Mouse (Mus musculus) hindbrain, embryonic 14.5 days (tissue): ENCODE data around the gene Tmem91. TPM values are rescaled to one million over a fixed set of nuclear protein-coding genes. Genes with fewer than 3 reads are reported as not detected.

Source experiments
- ATAC-seq: fragments of 200-750 bp; cut with Nextera tagmentation; 2 replicates; pipeline ENCODE4 v1.8.0; 2017; ENCODE audit warnings: moderate number of reproducible peaks, mild to moderate bottlenecking, moderate TSS enrichment, moderate library complexity; ENCODE audit not compliant: low FRiP score
- DNase-seq: peaks from one replicate; pipeline ENCODE4 v3.0.0-alpha.2; 2015; ENCODE audit warnings: low spot score
- H3K27ac ChIP-seq: fragments of 300-500 bp; sonication (generic); 2 replicates; pipeline ENCODE4 v1.5.1; 2014; ENCODE audit warnings: mild to moderate bottlenecking, moderate library complexity
- H3K27me3 ChIP-seq: fragments of 300-500 bp; sonication (generic); 2 replicates; pipeline ENCODE4 v1.6.1; 2014; ENCODE audit warnings: mild to moderate bottlenecking, low read length, mixed read lengths; ENCODE audit not compliant: control insufficient read depth, insufficient read depth
- H3K36me3 ChIP-seq: fragments of 300-500 bp; sonication (generic); replicated peaks from 2 replicates; pipeline ENCODE4 v1.6.1; 2014; ENCODE audit not compliant: control insufficient read depth, insufficient read depth
- H3K4me1 ChIP-seq: fragments of 300-500 bp; sonication (generic); replicated peaks from 2 replicates; pipeline ENCODE4 v1.6.1; 2014; ENCODE audit warnings: antibody characterized with exemption, low read length, mixed read lengths; ENCODE audit not compliant: control insufficient read depth, insufficient read depth
- H3K4me2 ChIP-seq: fragments of 300-500 bp; sonication (generic); replicated peaks from 2 replicates; pipeline ENCODE4 v1.6.1; 2014; ENCODE audit warnings: mild to moderate bottlenecking, moderate library complexity
- H3K4me3 ChIP-seq: fragments of 300-500 bp; sonication (generic); replicated peaks from 2 replicates; pipeline ENCODE4 v1.5.1; 2014; ENCODE audit warnings: mild to moderate bottlenecking, low read length
- H3K9ac ChIP-seq: fragments of 300-500 bp; sonication (generic); 2 replicates; pipeline ENCODE4 v1.6.1; 2014
- H3K9me3 ChIP-seq: fragments of 300-500 bp; sonication (generic); 2 replicates; pipeline ENCODE4 v1.6.1; 2016; ENCODE audit warnings: low read length; ENCODE audit not compliant: control insufficient read depth
- WGBS: fragments of 180-500 bp; shearing (Covaris S2); extraction: QIAGEN DNeasy Blood & Tissue Kit; methylation state at CpG from one replicate; pipeline ENCODE4 v1.1.7; 2014; 5-methylcytosine and 5-hydroxymethylcytosine counted together
- polyA plus RNA-seq: library from polyadenylated mRNA; unstranded; fragments of >200 nt; fragmentation: Nextera tagmentation; extraction: Ambion mirVana; gene quantifications from 2 replicates; pipeline ENCODE4 v1.2.1, GENCODE M21; 2014

Tmem91 gene
- polyA plus RNA-seq, 1 experiment from 2014 or later = 54.1 TPM

DNA sequence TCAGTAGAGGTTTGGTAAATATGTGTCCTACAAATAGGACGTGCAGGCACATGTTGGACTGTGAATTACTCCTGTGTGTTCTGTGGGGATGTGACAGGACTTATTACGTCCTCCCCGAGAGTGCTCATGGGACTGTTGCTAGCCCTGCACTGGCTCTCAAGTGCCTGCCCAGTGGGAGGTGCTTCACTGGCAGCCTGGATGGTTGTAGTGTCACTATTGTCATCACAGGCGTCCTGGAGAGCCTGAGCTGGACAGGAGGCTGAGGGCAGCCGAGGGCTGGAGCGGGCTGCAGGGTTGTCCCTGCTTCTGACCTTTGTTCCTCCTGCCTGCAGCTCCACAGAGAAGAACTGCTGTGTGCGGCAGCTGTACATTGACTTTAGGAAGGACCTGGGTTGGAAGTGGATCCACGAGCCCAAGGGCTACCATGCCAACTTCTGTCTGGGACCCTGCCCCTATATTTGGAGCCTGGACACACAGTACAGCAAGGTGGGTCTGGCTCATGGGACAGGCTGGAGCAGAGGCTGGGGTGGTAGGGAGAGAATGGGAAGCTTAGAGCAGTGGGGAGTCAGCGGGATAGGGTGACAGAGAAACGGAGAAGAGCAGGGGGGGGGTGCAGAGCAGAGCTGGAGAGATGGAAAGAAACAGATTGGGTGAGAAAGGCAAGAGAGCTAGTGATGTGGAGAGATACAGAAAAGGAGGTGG, 29.0 kb upstream of the Tmem91 start:
- no peak overlapping the region for H3K27ac ChIP-seq
- peaks cover 17% of the 10 kb centered on the region; the same call in 1 of the 2 replicates for H3K4me1 ChIP-seq
- DNase-seq = no peak
- 0 out of 2 replicates have a peak, but pooled peaks have one; percentile 21 for ATAC-seq
- peak overlapping the region; percentile 53; the same call in 1 of the 2 replicates for H3K9ac ChIP-seq
- 0 out of 2 replicates have a peak, but pooled peaks cover 10% of the 10 kb centered on the region for H3K27me3 ChIP-seq
- H3K9me3 ChIP-seq = no peaks in the 10 kb centered on the region
- 21% methylated on average over 10 of the region's 10 CpGs for WGBS
- H3K4me3 ChIP-seq = peak overlapping the region; percentile 28
- H3K36me3 ChIP-seq = no peaks in the 10 kb centered on the region
- H3K4me2 ChIP-seq = peak overlapping the region; percentile 66

DNA sequence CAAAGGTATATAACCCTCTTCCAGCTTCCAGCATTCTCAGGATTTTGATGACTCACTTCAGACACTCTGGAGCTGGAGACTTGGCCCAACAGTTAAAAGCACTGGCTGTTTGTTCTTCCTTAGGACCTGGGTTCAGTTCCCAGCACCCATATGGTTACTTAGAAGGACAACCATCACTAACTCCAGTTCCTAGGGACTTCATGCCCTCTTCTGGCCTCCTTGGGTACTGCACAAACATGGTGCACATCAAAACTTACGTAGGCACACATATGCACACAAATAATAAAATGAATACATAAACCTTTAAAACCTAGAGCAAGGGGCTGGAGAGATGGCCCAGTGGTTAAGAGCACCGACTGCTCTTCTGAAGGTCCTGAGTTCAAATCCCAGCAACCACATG, 27.4 kb upstream of the Tmem91 start:
- ATAC-seq (no peak), DNase-seq (no peak)
- Histone ChIP-seq H3K4me2 (no peak overlapping the region), H3K4me3 (no peak overlapping the region), H3K27me3 (0 out of 2 replicates have a peak, but pooled peaks cover 10% of the 10 kb centered on the region), H3K9me3 (no peaks in the 10 kb centered on the region), H3K36me3 (no peaks in the 10 kb centered on the region), H3K27ac (no peak overlapping the region), H3K4me1 (peaks cover 17% of the 10 kb centered on the region; the same call in 1 of the 2 replicates), H3K9ac (no peak overlapping the region)
- WGBS = 98% methylated on average over 2 of the region's 2 CpGs

DNA sequence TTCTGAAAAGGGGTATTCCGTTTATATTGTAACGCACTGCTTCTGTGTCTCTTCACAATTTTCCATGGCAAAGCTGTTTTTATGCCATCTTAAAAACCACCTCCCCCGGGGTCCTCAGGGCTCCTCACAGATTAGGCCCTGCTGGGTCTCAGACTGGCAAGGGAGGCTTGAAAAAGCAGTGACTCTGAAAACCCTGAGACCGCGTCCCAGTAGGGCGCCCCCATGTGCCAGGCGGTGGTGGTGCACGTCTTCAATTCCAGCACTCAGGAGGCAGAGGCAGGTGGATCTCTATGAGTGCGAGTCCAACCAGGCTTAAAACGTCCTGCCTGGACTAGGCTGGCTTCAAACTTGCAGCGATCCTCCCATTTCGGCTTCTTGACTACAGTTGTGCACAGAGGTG, 25.8 kb upstream of the Tmem91 start:
- Histone ChIP-seq H3K27me3 (0 out of 2 replicates have a peak, but pooled peaks cover 10% of the 10 kb centered on the region), H3K9me3 (no peaks in the 10 kb centered on the region), H3K27ac (no peak overlapping the region), H3K4me3 (no peak overlapping the region), H3K36me3 (no peaks in the 10 kb centered on the region), H3K9ac (no peak overlapping the region), H3K4me1 (peaks cover 17% of the 10 kb centered on the region; the same call in 1 of the 2 replicates), H3K4me2 (no peak overlapping the region)
- 79% methylated on average over 12 of the region's 12 CpGs for WGBS
- DNase-seq (no peak), ATAC-seq (no peak)

DNA sequence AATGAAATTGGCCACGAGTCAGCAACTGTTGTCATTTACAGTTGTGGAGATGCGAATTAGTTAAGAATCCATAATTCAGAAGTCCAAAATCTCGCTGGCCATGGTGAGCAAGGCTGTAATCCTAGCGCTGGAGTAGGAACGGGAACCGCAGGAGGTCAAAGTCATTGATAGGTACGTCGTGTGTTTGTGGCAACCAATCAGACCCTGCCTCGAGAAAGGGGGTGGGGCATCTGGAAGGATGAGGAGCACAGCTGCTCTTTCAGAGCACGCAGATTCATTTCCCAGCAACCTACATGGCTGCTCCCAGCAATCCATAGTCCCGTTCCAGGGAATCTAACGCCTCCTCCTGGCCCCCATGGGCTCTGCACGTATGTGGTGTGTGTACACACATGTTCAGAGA, 24.9 kb upstream of the Tmem91 start:
- DNase-seq = no peak
- Histone ChIP-seq H3K4me2 (no peak overlapping the region), H3K4me3 (no peak overlapping the region), H3K36me3 (no peaks in the 10 kb centered on the region), H3K9me3 (no peaks in the 10 kb centered on the region), H3K4me1 (peaks cover 10% of the 10 kb centered on the region; the same call in 1 of the 2 replicates), H3K9ac (no peak overlapping the region), H3K27ac (no peak overlapping the region), H3K27me3 (0 out of 2 replicates have a peak, but pooled peaks cover 10% of the 10 kb centered on the region)
- ATAC-seq = no peak
- 55% methylated on average over 13 of the region's 13 CpGs for WGBS

DNA sequence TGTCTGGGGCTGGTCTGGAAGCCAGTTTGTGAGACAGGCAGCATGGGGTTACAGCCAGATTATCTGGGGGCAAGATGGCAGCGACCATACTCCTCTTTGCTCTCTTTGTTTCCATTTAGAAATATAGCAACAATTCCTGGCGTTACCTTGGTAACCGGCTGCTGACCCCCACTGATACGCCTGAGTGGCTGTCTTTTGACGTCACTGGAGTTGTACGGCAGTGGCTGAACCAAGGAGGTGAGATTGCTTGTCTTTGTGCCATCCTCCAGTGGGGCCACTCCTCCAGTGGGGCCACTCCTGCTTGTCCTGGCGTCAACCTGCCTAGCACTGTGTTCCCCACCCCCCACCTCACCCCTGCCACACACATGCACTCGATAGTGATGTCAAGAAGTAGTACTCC, 19.1 kb upstream of the Tmem91 start:
- no peaks in the 10 kb centered on the region for H3K36me3 ChIP-seq
- no peak overlapping the region for H3K4me2 ChIP-seq
- no peak overlapping the region for H3K9ac ChIP-seq
- no peaks in the 10 kb centered on the region for H3K4me1 ChIP-seq
- H3K27me3 ChIP-seq = peaks cover 32% of the 10 kb centered on the region
- ATAC-seq (no peak), DNase-seq (no peak)
- WGBS = 43% methylated on average over 8 of the region's 8 CpGs
- H3K9me3 ChIP-seq = no peaks in the 10 kb centered on the region
- no peak overlapping the region for H3K27ac ChIP-seq
- no peak overlapping the region for H3K4me3 ChIP-seq

DNA sequence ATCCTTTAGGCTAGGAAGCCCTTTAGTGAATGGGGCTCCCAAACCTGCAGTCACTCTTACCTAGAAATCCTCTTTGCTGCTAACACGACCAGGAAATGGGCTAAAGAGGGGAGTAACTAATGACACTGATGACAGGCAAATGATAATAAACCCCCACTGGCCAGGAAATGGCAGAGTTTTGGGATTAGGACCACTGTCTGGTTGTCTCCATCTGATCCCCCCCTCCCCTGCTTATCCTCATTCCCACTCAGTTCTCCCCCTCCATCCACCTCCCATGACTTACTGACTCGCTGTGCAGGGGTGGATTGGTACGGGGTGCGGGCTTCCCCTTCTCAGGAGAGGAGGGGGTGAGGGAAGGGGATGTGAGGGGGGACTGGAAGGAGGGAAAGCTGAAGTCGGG, 15.1 kb upstream of the Tmem91 start:
- H3K27ac ChIP-seq = no peak overlapping the region
- ATAC-seq = no peak
- H3K9me3 ChIP-seq = no peaks in the 10 kb centered on the region
- 39% methylated on average over 5 of the region's 5 CpGs for WGBS
- H3K27me3 ChIP-seq = peaks cover 71% of the 10 kb centered on the region
- peak overlapping the region; percentile 50; the same call in 1 of the 2 replicates for H3K4me2 ChIP-seq
- H3K36me3 ChIP-seq = no peaks in the 10 kb centered on the region
- no peak for DNase-seq
- peaks cover 10% of the 10 kb centered on the region; the same call in 1 of the 2 replicates for H3K4me1 ChIP-seq
- H3K4me3 ChIP-seq = no peak overlapping the region
- no peak overlapping the region for H3K9ac ChIP-seq

DNA sequence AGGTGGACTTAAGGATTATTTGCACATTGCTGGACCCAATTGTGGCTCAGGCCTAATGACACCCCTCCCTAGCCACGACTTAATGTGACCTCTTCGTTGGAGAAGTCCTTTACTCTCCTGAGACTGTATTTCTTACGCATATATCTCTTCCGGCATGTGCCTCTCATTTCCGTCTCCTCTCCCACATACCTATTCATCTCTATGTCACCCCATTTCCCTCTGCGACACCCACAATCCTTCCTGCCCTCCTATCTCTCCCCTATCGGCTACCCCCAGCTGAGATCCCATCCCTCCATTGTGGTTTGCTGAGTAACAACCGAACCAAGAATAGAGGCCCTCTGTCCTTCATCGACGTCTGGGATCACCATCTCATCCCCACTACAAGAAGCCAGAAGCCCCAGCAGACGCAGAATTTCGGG, 14.6 kb upstream of the Tmem91 start:
- ATAC-seq (no peak), DNase-seq (no peak)
- H3K9ac ChIP-seq = no peak overlapping the region
- peak overlapping the region; percentile 33 for H3K4me3 ChIP-seq
- H3K27me3 ChIP-seq = peaks cover 71% of the 10 kb centered on the region
- no peaks in the 10 kb centered on the region for H3K9me3 ChIP-seq
- peaks cover 10% of the 10 kb centered on the region; the same call in 1 of the 2 replicates for H3K4me1 ChIP-seq
- 15% methylated on average over 12 of the region's 12 CpGs for WGBS
- H3K4me2 ChIP-seq = peak overlapping the region; percentile 50
- no peaks in the 10 kb centered on the region for H3K36me3 ChIP-seq
- H3K27ac ChIP-seq = no peak overlapping the region

DNA sequence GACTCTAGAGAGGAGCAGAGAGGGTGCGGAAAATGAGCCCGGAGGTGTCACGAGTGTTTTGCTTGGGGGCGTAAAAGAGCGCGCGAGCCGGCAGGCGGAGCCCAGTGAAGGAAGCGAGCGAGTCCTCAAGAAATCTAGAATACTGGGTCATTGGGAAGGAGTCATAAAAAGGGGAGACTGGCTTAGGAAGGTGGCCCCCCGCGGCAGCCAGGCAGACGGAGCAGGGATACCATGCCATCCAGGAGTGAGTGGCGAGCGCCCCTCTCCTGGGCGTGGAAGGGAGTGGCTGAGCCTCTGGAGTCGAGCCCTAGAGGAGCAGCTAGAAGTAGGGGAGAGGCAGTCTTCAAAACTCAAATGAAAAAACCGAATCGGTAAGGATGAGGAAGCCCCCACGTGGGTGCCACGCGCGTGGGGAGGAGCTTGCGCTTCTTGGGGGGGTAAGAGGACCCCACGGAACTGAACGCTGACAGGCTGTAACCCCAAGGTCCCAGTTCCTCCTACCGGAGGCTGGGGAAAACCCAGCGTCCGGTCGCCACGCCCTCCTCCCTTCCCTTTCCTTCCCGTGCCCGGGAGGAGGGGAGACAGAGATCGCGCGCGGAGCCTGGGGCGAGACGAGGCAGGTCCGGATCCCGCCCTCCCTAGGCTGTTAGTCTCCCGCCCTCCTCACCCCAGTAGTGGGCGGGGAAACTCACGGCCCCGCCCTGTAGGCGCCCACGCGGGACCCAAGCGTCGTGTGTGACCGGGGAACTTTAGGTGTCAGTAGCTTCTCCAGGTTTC, 14.0 kb upstream of the Tmem91 start:
- no peaks in the 10 kb centered on the region for H3K9me3 ChIP-seq
- WGBS = 1% methylated on average over 45 of the region's 52 CpGs
- ATAC-seq = peak; percentile 16; the same call in 1 of the 2 replicates
- peaks cover 71% of the 10 kb centered on the region for H3K27me3 ChIP-seq
- peak overlapping the region; percentile 16; the same call in 1 of the 2 replicates for H3K9ac ChIP-seq
- no peaks in the 10 kb centered on the region for H3K36me3 ChIP-seq
- DNase-seq = no peak
- H3K4me2 ChIP-seq = peak overlapping the region; percentile 50
- no peak overlapping the region for H3K27ac ChIP-seq
- peaks cover 10% of the 10 kb centered on the region; the same call in 1 of the 2 replicates for H3K4me1 ChIP-seq
- peak overlapping the region; percentile 33 for H3K4me3 ChIP-seq

DNA sequence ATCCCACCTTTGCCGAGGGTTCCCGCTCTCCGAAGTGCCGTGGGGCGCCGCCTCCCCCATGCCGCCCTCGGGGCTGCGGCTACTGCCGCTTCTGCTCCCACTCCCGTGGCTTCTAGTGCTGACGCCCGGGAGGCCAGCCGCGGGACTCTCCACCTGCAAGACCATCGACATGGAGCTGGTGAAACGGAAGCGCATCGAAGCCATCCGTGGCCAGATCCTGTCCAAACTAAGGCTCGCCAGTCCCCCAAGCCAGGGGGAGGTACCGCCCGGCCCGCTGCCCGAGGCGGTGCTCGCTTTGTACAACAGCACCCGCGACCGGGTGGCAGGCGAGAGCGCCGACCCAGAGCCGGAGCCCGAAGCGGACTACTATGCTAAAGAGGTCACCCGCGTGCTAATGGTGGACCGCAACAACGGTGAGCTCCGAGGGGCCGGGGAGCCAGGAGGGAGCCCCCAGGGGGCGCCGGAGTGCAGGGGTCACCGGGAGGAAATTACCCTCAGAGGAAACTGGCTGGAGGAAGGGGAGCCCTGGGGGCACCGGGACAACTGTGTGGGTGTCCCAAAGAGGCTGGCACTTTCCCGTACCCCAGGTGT, 12.9 kb upstream of the Tmem91 start:
- Histone ChIP-seq H3K9ac (peak overlapping the region; percentile 33; the same call in 1 of the 2 replicates), H3K4me2 (peak overlapping the region; percentile 50), H3K36me3 (no peaks in the 10 kb centered on the region), H3K27me3 (peaks cover 71% of the 10 kb centered on the region), H3K27ac (no peak overlapping the region), H3K4me1 (peaks cover 10% of the 10 kb centered on the region; the same call in 1 of the 2 replicates), H3K4me3 (peak overlapping the region; percentile 33), H3K9me3 (no peaks in the 10 kb centered on the region)
- DNase-seq (no peak), ATAC-seq (no peak)
- 1% methylated on average over 47 of the region's 47 CpGs for WGBS
